Mouse (Mus musculus): ENCODE results near the gene Etl4.

Etl4 gene

GRCm38 (mm10) chr2:20559723-20560122 is 650.1 kb downstream of the Etl4 start:
- DNase-seq (ENCODE audit: low read depth in 2 of 2, low spot score in 2 of 2): no peak

GRCm38 (mm10) chr2:20560581-20560980 is 651.0 kb downstream of the Etl4 start:
- DNase-seq (ENCODE audit: low read depth in 2 of 2, low spot score in 2 of 2): no peak

GRCm38 (mm10) chr2:20563036-20563435 is 653.5 kb downstream of the Etl4 start:
- no peak for DNase-seq (ENCODE audit: low read depth in 2 of 2, low spot score in 2 of 2)

- no peak for DNase-seq (ENCODE audit: low read depth in 2 of 2, low spot score in 2 of 2)
Measured at GRCm38 (mm10) chr2:20568456-20568855, 658.9 kb downstream of the Etl4 start.

GRCm38 (mm10) chr2:20571940-20572339 is 662.4 kb downstream of the Etl4 start:
- no peak for DNase-seq (ENCODE audit: low read depth in 2 of 2, low spot score in 2 of 2)

- no peak for DNase-seq (ENCODE audit: low read depth in 2 of 2, low spot score in 2 of 2)
Measured at GRCm38 (mm10) chr2:20580331-20580730, 670.8 kb downstream of the Etl4 start.

- no peak for DNase-seq (ENCODE audit: low read depth in 2 of 2, low spot score in 2 of 2)
Measured at GRCm38 (mm10) chr2:20583032-20583431, 673.5 kb downstream of the Etl4 start.

GRCm38 (mm10) chr2:20583562-20584153 is 674.1 kb downstream of the Etl4 start:
- DNase-seq (ENCODE audit: low read depth in 2 of 2, low spot score in 2 of 2): no peak

GRCm38 (mm10) chr2:20587913-20588312 is 678.3 kb downstream of the Etl4 start:
- no peak for DNase-seq (ENCODE audit: low read depth in 2 of 2, low spot score in 2 of 2)

- no peak for DNase-seq (ENCODE audit: low read depth in 2 of 2, low spot score in 2 of 2)
Measured at GRCm38 (mm10) chr2:20588631-20589030, 679.1 kb downstream of the Etl4 start.

- DNase-seq (ENCODE audit: low read depth in 2 of 2, low spot score in 2 of 2): no peak
Measured at GRCm38 (mm10) chr2:20594129-20594528, 684.5 kb downstream of the Etl4 start.

- DNase-seq (ENCODE audit: low read depth in 2 of 2, low spot score in 2 of 2): no peak
Measured at GRCm38 (mm10) chr2:20595000-20595399, 685.4 kb downstream of the Etl4 start.

- DNase-seq (ENCODE audit: low read depth in 2 of 2, low spot score in 2 of 2): no peak
Measured at GRCm38 (mm10) chr2:20596558-20596957, 687.0 kb downstream of the Etl4 start.

- no peak for DNase-seq (ENCODE audit: low read depth in 2 of 2, low spot score in 2 of 2)
Measured at GRCm38 (mm10) chr2:20597193-20597592, 687.6 kb downstream of the Etl4 start.

GRCm38 (mm10) chr2:20602656-20603055 is 693.1 kb downstream of the Etl4 start:
- no peak for DNase-seq (ENCODE audit: low read depth in 2 of 2, low spot score in 2 of 2)

- no peak for DNase-seq (ENCODE audit: low read depth in 2 of 2, low spot score in 2 of 2)
Measured at GRCm38 (mm10) chr2:20603536-20603935, 694.0 kb downstream of the Etl4 start.

- no peak for DNase-seq (ENCODE audit: low read depth in 2 of 2, low spot score in 2 of 2)
Measured at GRCm38 (mm10) chr2:20603991-20604390, 694.4 kb downstream of the Etl4 start.

- DNase-seq (ENCODE audit: low read depth in 2 of 2, low spot score in 2 of 2): no peak
Measured at GRCm38 (mm10) chr2:20609203-20609602, 699.6 kb downstream of the Etl4 start.

GRCm38 (mm10) chr2:20615948-20616347 is 706.4 kb downstream of the Etl4 start:
- DNase-seq (ENCODE audit: low read depth in 2 of 2, low spot score in 2 of 2): no peak

GRCm38 (mm10) chr2:20618396-20618795 is 708.8 kb downstream of the Etl4 start:
- no peak for DNase-seq (ENCODE audit: low read depth in 2 of 2, low spot score in 2 of 2)

GRCm38 (mm10) chr2:20619881-20620280 is 710.3 kb downstream of the Etl4 start:
- DNase-seq (ENCODE audit: low read depth in 2 of 2, low spot score in 2 of 2): no peak

GRCm38 (mm10) chr2:20629156-20629712 is 719.7 kb downstream of the Etl4 start:
- no peak for DNase-seq (ENCODE audit: low read depth in 2 of 2, low spot score in 2 of 2)

- DNase-seq (ENCODE audit: low read depth in 2 of 2, low spot score in 2 of 2): no peak
Measured at GRCm38 (mm10) chr2:20638604-20639003, 729.0 kb downstream of the Etl4 start.
